Mouse (Mus musculus) T-helper 2 cell (primary cell): ENCODE measurements around the gene B3gnt6.

Experiments
- in situ Hi-C: fragments of 300-600 bp; cut with MboI, MseI; formaldehyde crosslinking; loops from one replicate; pipeline ENCODE4 v1.15.1; 2025; ENCODE audit warnings: high pct_unique_total_duplicates

The B3gnt6 gene

DNA sequence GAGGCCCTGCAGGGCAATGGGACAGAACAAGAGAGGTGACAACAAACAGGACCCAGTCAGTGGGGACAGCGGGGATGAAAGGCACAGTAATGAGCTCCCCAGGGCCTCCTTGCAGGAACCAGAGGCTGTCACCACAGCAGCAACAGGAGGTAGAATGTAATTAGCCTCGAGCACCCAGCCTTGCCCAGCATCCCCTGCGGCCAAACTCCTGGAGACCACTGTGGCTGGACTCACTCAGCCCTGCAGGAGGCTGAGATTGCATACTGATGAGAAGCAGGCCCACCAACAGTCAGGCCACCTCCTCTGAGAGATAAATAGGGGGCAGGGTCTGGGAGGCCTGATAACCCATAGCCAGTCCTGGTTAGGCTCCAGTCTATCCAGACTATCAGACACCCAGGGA, 49.5 kb downstream of the B3gnt6 start:
- in situ Hi-C loops: no loop called here

DNA sequence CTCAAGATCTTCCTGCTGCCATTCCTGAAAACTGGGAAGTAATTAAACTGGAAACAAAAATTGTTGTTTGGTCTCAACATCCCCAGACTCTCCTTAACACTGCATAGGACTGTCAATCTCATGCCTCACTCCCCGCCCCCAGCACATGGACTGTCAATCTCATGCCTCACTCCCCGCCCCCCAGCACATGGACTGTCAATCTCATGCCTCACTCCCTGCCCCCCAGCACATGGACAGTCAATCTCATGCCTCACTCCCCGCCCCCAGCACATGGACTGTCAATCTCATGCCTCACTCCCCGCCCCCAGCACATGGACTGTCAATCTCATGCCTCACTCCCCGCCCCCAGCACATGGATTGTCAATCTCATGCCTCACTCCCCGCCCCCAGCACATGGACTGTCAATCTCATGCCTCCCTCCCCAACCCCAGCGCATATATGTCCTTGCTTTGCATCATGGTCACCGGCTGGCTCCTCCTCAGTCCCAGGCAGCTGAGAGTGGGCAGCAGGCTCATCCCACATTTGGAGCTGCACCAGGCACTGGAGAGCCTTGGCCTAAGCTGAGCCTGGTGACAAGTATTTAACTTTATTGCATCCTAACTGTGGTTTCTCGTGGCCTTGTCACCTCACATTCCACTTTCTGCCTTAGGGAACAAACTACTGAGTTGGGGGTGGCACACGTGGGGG, 50.4 kb downstream of the B3gnt6 start:
- in situ Hi-C loops: no loop called here

DNA sequence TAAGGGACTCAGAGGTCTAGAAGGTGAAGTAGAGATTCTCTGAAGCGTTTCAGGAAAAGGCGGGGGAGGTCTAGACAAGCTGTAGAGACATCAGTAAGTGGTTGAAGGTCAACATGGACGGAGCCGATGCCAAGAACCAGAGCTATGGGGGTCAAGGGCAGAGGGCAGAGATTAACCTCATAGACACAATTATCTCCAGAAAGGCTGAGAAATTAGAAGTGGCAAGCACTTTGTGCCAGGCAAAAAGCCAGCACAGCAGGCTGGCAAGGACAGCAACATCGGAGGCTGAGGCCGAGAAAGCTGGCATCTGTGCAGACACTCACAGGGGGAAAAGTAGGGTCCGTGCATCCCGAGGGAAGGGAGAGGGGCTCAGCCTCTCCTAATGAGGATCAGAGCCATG, 51.5 kb downstream of the B3gnt6 start:
- in situ Hi-C loops: no loop called here

DNA sequence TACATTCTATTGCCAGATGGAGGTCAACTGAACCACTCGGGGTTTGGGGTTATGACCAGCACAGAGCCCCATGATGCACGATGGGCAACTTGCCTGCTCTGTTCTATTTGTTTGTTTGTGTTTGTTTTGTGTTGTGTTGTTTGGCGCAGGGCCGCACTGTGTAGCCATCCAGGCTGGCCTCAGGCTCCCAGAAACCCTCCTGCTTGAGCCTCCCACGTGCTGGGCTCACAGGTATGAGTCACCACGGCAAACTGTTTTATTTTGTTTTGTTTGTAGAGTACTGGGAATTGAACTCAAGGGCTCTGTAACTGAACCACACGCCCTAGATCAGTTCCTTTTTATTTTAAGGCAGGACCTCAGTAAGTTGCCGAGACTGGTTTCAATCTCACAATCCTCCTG, 52.8 kb downstream of the B3gnt6 start:
- in situ Hi-C loops: no loop called here

DNA sequence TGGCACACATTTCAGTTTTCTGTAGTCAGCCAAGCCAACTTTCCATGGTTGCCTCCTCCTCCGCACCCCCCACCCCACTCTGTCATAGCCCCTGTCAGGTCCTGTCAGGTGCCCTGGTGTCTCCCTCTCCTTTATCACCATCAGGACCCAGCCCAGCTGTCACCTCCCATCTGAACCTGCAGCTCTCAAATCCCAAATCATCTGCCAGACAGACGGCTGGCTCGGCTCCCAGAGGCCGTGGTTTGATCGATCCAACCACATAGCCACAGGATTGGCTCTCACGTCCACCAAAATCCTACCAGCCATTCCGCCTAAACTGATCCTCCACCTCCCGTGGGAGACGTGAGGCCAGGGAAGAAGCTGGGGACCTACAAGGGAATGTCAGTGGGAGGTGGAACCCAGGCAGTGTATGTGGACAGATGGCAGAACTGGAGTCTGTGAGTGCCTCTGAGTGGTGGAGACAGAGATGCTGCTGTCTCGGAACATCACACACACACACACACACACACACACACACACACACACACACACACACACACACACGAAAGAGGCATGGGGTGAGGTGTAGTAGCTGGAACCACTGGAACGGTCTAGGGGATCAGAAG, 53.3 kb downstream of the B3gnt6 start:
- in situ Hi-C loops: no loop called here

DNA sequence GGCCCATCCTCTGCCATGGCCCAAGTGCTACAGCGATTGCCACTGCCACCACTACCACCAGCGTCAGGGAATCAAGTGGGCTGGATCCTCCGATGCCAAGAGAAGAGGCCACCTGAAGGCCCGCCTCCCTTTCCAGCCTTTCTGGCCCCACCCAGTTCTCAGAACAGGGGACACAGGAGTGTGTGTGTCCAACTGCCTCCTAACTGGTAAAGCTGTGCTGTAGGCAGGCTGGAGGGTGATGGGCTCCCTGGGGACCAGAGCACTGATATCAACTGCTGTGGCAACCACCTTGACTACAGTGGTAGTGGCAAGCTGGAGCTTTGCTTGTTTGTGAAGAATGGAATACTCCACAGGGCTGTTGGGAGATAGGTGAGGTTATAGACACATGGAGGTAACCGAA, 53.9 kb downstream of the B3gnt6 start, which contains the start of gene Omp:
TSS of gene Omp (minus strand) at position 101 of the 400 bp plus-strand sequence.
- in situ Hi-C loops: no loop called here

DNA sequence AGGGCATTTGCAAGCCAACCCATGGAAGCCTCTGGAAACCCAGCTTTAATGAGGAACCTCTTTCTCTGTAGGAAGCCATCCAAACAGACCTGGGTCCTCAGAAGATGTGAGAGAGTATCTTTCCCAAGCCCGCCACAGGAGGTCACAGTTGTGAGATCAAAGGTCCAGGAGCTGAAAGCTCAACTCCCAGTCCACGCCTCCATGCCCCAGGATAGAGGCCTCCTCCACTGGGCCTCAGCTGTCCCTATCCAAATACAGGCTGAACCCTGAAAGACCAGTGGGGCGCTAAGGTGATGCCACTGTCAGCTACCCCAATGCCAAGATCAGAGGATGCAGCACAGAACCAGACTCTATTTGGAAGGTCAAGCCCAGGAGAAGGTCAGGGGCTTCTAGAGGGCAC, 56.6 kb downstream of the B3gnt6 start:
- in situ Hi-C loops: no loop called here
